Mouse (Mus musculus) frontal cortex, postnatal 36 days (tissue): ENCODE measurements around the gene Pde8b.

Source experiments
- DNase-seq, 2 experiments: peaks; one replicate each; pipeline ENCODE4 v3.0.0; 2022; ENCODE audit warnings: low spot score in 2 of 2

Pde8b gene

DNA sequence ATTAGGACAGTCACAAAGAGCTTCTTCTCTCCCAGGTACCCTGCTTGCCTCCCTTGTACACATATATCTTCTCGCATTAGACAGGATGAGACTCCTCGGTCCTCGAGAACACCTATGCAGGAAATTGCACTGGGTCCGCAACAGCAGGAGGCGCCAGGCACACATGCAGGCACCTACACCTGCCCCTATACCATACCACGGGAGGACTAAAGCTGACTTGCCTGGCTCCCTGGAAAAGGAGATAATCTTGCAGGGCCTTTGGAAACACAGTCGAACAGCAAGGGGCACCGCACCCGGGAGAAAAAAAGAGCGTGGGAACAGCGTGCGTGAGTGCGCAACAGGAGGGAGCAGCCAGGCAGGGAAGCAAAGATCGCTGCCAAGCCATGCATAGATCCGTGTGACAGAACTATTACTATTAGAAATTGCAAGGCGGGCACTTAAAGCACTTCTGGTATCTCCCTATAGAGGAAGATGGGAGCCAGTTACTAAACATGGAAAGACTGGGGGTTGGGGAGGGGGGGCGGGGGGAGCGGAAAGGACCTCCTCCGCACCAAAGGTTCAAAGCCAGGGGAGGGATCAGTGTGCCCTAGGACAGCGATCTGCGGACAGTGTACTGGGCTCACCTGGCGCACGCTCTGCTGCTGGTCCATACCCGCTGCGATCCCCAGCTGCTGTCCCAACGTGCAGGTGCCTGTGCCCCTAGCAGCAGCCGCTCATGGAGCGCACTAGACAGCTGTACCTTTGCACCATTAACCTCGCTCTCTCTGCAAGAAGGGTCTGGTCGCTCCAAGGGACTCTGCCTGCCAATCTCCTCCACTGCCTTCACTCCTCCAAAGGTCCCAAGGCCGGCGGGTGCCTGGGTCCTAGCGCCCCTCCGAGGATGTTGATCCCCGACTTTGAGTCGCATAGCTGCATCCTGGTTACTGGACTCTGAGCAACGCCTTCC is at the start of gene Pde8b:
Pde8b (minus strand) TSS at position 826 of the 946 bp plus-strand sequence.
- DNase-seq, result peak; percentile 35 to 44

GRCm38 (mm10) chr13:95291983-95292382 is 41.8 kb upstream of the Pde8b start:
- no peak for DNase-seq

DNA sequence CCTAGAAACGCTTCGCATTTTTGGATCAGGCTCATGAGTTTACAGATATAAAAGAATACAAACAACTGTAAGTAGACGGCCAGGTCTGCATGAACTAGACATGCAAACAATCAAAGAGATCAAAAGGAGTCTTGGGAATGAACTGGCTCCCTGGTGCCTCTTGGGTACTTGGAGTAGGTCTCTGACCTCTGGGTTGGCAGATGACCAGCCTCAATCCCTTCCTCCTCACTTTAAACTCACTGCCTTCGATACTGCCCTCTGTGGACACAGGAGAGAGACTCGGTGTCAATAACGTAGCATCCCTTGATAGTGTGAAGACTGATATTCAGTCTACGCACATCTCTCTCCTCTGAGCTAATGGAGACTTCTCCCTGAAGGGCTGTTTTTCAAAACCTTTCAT is 37.9 kb upstream of the Pde8b start:
- DNase-seq, result no peak

GRCm38 (mm10) chr13:95286989-95287388 is 36.9 kb upstream of the Pde8b start:
- DNase-seq, result peak; percentile 66 to 87

DNA sequence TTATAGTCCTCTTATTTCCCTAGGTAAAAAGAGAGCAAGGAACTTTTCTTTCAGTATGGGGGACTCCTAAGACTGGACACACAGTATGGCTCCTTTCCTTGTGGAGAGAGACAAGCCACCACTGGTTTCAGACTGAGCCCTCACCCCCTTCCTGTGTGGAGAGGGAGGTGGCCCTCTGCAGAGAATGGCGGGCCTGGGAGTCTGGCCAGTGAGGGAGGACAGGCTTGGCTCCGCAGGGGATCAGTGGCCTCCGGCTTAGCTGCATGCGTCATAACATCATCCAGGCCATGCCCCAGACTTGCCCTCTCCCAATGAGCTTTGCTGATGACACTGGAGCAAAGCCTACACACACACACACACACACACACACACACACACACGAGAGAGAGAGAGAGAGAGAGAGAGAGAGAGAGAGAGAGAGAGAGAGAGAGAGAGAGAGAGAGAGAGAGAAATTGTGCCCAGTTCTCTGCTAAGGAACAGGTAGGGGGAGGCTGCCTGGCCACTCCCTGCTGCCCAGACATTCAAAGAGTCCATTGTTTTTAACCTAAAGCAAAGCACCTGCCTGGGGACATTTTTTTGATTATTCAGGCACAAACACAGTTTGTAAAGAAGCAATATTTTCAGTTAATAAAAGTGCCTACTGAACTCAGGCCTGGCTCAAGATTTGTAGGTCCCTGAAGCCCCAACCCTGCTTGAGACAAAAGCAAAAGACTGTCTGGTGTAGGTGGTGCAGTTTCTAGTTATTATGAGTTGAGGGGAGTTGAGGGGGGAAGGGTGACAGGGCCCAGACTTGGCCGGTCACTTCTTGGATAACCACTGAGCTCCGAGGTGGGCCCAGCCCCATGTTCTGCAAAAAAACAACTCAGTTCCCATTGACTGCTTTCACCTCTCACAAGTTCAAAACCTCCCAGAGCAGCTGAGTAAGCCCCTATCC is 31.9 kb upstream of the Pde8b start:
- no peak for DNase-seq

- DNase-seq, result no peak
Observed at GRCm38 (mm10) chr13:95278426-95279025, 28.4 kb upstream of the Pde8b start.

GRCm38 (mm10) chr13:95264691-95265090 is 14.6 kb upstream of the Pde8b start:
- DNase-seq, result no peak

DNA sequence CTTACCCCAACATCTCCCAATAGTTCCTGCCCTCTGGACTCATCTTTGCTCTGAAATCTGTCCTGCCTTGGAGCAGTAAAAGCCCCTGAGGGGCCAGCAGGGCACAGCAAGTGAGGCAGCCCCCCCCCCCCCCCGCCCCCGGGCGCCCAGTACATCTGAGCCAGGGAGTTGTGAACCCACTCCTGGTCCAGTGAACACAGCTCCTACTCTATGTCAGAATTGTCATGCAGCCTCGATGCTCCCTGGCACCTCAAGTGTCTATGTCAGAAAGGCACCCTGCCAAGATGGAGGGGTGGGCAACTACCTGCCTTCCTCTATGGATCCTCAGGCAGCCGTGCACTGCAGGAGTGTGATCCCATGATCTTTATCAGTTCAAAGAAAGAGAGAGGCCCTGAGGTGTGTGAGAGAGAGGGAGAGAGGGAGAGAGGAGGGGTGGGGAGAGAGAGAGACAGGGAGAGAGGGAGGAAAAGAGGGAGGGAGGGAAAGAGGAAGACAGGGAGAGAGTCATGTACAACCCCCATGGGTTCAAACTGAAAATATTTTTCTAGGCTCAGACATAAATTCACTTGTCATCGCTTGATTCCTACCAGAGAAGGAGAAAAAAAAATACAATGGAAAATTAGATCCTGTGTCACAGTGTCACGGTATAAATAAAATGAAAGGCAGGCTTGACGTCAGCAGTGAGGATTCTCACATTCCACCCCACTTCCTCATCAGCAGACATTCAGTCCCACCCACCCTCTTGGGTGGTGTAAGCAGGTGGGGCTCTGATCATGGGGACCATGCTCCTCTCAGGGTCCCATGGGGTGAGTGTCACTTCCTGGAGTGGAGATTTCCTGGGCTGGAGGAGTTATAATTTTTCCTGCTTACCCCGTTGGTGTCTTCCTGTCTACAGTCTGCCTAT is 11.0 kb upstream of the Pde8b start:
- DNase-seq, result no peak

GRCm38 (mm10) chr13:95260391-95260790 is 10.3 kb upstream of the Pde8b start:
- DNase-seq, result no peak

- DNase-seq, result peak in 1 of 2 experiments; percentile 51
Observed at GRCm38 (mm10) chr13:95257083-95257482, 6.9 kb upstream of the Pde8b start.

- DNase-seq, result no peak
Observed at GRCm38 (mm10) chr13:95255083-95255482, 4.9 kb upstream of the Pde8b start.

- no peak for DNase-seq
Observed at GRCm38 (mm10) chr13:95243026-95243425, 7.1 kb downstream of the Pde8b start.

DNA sequence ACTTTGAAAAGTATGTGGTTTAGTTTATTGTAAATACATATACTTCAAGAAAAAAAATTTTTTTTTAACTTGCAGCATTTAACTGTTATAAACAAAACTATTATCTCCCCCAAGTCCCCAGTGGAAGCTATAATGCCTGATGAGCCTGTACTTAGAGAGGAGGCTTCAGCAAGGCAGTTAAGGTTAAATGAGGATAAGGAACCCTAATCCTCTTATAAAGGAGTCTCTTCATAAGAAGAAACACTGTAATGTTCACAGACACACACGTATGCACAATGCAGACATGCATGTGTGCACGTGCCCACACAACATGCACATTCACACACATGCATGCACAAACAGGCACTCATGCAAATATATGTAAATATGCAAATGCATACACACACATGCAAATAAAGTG is 12.6 kb downstream of the Pde8b start:
- no peak for DNase-seq

DNA sequence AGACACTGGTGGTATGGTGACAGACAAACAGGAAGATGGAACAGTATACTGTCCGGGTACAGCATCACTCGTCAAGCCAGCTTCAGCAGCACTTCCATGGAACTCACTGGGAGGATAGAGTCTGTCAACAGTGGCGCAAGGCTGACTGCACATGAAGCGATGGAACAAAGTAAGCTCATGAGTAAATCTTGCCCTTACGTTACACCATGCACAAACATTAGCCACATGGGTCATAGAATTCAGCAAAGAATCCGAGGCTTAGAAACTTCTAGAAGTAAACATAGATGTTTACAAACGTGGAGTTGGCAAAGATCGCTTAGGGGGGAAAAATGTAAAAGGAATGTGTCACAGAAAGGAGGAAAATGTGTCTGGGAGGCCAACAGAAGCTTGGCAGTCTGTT is 14.9 kb downstream of the Pde8b start:
- no peak for DNase-seq

DNA sequence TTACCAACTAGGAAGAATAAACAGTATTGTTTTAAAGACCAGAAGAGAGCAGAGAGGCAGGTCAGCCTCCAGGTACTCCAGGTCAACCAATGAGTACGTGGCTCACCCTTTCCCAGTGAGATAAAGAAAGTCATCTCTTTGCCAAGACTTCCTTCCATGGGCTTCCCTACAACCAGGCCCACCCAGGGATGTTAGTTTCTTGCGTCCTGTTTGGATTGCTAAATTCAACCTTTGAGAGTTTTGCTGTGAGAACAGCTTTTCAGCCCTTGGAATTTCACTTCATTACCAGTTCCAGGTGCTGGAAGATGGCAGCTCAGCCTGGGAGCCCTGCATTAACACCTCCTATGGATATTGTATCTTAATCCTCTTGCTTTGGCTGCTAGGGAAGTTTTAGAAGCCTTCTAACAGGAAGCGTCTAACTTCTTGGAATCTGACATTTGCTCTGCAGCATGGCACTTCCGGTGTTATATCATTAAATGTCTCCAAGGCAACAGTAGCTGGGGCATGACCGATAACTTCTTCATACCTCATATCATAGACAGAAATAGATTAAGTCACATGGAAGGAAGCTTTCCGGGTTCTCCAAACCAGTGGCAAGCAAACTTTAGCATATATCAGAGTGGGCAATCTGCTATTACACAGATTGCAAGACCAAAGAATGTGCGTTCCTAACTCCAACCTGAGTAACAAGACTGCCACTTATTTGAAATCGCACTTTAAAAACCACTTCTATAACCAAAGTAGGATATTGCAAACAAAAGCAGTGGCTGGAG is 18.6 kb downstream of the Pde8b start:
- no peak for DNase-seq

GRCm38 (mm10) chr13:95230326-95230725 is 19.8 kb downstream of the Pde8b start:
- DNase-seq, result no peak

GRCm38 (mm10) chr13:95224491-95224890 is 25.6 kb downstream of the Pde8b start:
- no peak for DNase-seq

- DNase-seq, result peak in 1 of 2 experiments; percentile 24
Observed at GRCm38 (mm10) chr13:95223427-95223772, 26.7 kb downstream of the Pde8b start.

DNA sequence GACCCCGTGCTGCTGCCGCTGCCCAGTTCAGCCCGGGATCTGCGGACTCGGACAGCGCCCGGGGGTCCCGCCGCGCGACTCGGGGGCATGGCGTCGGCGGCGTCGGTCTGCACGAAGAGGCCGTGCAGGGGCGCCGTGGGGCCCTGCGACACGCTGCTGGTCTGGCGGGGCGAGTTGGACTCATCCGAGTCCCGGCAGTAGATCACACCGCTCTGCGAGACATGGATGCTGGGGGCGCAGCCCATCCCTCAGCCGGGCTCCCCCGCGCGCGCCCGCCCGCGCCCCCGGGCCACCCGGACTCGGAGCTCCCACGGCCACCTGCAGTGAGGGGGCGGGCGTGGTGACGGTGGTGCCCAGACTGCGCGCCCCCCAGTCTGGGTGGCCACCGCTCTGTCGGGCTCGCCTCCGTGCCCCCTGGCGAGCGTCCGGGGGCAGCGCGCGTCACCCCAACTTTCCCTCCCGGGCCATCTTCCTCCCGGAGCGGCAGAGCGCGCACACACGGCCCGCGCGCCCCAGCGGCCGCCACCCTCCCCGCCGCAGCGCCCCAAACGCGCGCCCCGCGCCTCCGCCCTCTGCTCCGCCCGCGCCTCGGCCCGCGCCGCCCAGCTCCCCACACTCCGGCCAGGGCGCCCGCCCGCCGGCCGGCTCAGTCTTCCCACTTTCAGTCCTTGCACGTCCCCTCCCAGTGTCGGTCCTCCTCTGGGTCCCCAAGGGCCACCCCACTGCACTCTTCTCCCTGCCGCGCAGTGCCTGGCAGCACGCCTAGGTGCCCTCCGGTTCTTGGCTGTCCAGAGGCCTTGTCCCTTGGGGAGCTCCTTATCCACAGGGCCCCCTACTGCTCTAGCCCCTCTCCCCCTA is 27.3 kb downstream of the Pde8b start:
- DNase-seq, result peak; percentile 51 to 53
